Mouse (Mus musculus): ENCODE data around the gene Pigg.

The Pigg gene

GRCm38 (mm10) chr5:108359491-108359890 is 47.1 kb downstream of the Pigg start:
- DNase-seq, result no peak

- DNase-seq, result no peak
Measured at GRCm38 (mm10) chr5:108360211-108360610, 47.8 kb downstream of the Pigg start.

- no peak for DNase-seq
Measured at GRCm38 (mm10) chr5:108362330-108362729, 49.9 kb downstream of the Pigg start.

DNA sequence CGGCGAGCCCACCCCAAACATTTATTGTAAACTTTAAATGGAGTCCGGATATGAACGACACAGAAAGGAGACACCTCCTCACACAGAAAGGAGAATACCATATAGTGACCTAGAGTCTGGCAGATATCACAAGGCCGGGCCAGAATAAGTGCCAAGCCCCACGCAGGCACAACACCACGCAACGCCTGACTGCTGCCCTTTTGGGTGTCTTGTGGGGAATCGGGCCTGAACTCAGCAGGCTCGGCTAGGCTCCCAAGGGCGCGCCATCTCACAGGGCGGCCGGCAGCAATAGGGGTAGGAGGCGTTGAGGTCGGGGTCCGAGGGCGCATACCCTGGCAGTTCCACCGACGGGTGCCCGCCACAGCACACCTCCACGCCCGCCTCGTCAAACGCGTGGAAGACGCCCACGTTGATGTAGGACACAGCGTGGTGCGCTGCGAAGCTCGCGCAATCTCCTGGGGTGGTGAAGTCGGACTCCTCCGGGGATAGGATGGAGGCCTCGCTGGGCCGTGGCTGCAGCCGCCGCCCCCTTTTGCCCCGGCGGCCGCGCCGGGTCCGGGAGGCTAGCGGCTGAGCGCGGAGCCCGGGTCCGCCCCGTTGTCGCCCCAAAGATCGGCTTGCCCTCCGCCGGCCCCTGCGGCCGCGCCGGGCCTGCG is 54.0 kb downstream of the Pigg start:
- peak in 1 of 2 experiments; percentile 34 for DNase-seq

GRCm38 (mm10) chr5:108366984-108367841 is 54.8 kb downstream of the Pigg start:
- DNase-seq, result peak; percentile 26 to 53

- no peak for DNase-seq
Measured at GRCm38 (mm10) chr5:108367871-108368332, 55.5 kb downstream of the Pigg start, which contains the start of gene Gm42517. Gene Gm42517 (minus strand): TSS chr5:108367922.

DNA sequence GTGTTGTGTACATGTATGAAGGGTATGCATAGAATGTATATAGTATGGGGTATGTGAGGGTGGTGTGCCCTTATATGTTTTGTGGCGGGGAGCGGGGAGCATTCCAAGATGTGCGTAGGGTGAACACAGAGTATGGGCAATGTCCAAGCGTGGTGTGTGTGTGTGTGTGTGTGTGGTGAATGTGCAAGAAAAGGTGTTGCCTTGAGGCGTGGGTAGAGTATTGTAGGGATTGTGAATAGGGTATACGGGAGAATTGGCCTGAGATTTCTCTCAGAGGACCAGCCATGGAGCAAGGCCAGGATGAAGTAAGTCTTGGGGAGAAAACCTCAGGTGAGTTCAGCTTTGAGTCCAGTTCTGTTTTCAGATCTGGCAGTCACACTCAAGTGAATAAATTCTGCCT is 56.0 kb downstream of the Pigg start:
- DNase-seq, result no peak

GRCm38 (mm10) chr5:108368851-108369621 is 56.6 kb downstream of the Pigg start:
- peak; percentile 14 to 42 for DNase-seq

- DNase-seq, result no peak
Measured at GRCm38 (mm10) chr5:108369964-108370363, 57.6 kb downstream of the Pigg start.

DNA sequence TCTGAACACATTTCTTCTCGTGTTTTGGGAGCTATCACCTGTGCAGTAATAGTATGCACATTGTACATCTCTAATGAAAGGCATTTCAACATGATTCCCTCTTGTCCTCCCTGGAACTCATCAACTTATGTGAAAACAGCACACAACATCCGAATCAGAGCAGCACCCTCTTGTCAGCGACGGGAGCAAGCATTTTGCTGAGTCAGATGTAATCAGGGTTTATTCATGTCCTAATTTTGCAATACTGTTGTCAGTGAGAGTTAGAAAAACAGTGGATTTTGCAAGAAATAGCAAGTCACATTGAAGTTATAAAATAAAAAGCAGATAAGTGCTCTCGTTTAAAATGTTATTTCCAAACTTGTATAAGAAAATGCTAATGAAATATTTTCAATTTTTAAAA is 61.7 kb downstream of the Pigg start:
- DNase-seq, result no peak

DNA sequence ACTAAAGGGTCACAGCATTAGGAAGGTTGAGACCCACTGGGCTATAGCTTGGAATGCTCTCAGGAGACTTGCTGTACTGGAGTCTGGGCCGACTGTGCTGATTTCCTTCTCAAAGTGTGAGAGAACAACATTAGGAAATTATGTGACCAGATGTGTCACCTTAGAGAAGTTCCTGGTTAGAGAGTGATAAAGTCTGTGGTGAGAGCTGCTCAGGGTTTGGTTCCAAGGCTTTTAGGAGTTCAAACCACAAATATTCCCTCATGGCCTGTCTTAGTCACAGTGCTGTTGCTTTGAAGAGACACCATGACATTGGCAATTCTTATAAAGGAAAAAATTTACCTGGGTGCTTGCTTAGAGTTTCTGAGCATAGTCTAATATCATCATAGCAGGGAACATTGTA is 63.6 kb downstream of the Pigg start:
- no peak for DNase-seq

DNA sequence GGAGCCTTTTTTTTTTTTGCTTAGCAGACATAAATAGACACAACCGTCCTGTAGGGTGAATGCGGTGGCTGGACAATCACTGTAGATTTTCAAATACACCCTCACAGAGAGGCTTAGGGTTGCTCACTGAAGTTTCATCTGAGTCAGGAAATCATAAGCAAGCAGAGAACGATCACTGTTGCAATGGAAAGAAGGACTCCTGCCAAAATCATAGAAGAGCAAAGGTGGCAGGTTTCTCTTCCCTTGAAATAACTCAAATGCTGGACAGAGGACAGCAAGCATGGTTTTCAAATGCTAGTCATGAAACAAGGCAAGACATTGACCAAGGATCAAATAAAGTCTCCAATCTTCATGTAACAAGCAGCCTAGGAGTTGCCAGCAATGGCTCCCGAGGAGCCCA is 65.9 kb downstream of the Pigg start:
- DNase-seq, result no peak

DNA sequence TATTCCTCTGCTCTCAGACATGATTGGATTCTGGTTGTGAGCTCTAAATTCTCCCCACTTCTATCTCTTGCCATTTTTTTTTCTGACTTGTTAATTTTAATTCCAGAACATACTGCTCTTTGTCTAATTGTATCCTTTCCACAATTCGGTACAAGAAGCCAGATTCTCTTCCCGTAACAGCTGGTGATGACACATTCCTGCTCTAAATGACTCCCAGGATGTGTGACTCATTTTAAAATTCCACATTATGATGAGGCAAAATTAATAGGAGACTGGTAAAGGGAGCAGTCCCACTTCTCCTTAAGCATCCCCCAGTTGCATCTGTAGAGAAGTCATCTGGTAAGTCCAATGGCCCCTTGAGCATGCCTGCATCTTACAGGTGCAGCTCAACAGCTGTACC is 73.2 kb downstream of the Pigg start:
- DNase-seq, result no peak

DNA sequence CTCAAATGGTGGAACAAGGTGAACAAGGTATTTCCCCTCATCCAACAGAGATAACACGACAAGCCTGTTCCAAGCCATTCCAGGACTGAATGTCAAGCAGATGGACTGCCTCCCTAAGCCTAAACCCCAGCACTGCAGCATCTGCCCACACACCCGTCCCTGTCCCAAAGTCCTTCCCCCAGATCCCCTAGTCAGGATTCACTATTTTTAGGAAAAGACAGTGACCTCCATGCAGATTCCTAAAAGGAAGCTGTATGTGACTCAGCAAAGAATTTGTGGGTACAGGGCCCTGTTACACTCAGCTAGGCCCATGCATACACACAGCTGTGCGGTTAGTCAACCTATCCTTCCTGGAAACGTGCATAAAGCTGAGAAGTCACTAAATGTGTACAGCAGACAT is 74.0 kb downstream of the Pigg start:
- DNase-seq, result no peak

DNA sequence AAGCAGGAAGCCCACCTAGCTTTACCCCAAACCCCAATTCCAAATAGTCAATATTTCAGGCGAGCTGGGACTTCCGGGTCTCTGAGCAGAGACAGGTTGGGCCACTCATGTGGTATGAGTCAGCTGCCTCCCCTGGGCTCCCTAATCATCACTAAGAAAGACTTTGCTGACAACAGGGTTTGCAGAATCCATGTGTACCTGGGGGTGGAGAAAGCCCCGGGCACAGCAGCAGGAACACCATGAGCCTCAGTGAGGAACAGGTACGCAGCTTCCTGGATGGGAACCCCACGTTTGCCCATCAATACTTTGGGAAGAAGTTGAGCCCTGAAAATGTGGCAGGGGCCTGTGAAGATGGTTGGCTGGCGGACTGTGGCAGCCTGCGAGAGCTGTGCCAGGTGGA is 75.8 kb downstream of the Pigg start, which contains the start of gene Pde6b:
TSS of gene Pde6b (plus strand) at position 191 of the 400 bp plus-strand sequence.
- DNase-seq, result no peak

DNA sequence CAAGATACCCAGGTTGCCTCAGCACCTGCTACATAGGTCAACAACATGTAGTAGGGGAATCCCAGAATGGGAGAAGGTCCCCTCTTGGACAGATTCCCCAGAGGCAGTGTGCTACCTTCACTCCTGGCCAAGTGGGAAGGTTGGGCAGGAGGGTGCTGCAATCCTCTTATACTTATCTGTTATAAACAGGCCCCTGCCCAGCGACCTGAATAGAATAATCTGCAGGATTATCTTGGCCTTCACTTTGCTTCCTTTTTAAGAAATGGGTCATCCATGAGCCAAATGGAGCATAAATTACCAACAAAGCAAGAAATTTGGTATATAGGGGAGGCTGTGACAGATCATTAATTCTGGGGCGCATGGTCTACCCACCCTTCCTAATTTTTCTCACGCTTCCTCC is 77.3 kb downstream of the Pigg start:
- no peak for DNase-seq

Measured in kidney, postnatal 25 days (tissue).